In the genomic region with DNA sequence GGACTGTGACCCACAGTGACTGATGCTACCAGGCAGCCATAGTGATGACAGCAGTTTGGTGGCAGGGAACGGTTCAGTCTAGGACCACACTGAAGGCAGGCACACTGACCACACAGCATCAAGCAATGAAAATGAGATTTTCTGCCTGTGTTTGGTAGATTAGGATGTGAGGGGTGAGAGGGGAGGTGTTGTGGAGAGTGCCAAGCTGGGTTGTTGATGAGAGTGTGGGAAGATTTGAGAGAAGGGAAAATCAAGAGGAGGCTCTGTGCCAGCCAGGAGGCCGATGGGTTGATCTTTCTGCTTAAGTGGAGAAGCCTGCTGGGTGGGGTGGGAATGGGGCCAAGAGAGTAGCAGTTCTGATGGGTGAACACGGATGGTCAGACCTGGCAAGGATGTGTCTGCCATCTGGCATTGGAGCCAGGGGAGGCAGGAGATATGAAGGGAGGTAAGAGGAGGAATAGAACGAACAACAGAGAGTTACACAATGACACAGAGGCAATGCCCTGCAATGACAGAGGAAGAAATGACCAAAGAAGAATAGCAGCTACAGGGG, we compare ENCODE assay signal across 14 mouse cellular contexts. TPM values are rescaled to one million over a fixed set of nuclear protein-coding genes. Genes with fewer than 3 reads are reported as not detected.
A peak's percentile ranks its signal among the peaks of the same experiment; 100 is the strongest.
DNase-seq lines count a peak whose midpoint lies in the region; ATAC-seq lines count a peak whose summit lies in the region.
"Had no signal": no experiment of that assay in that cellular context is flagged by ENCODE, and none has a peak within 500 bp of the region (broad histone marks: within the 10 kb centered on the region; RNA-seq: fewer than 3 reads in every experiment).

No protein-coding gene starts in this region.

- ATAC-seq in hindbrain, embryonic 15.5 days (ENCODE audit: low FRiP score, low read depth) = peak; percentile 76
- ATAC-seq in hindbrain, embryonic 12.5 days (ENCODE audit: low FRiP score) = no peak

- H3K9me3 ChIP-seq in hindbrain, embryonic 15.5 days = no peaks in the 10 kb centered on the region
- H3K9me3 ChIP-seq in hindbrain, embryonic 12.5 days (replicated peaks) = no peaks in the 10 kb centered on the region
- H3K9me3 ChIP-seq: liver, embryonic 15.5 days; neural tube, embryonic 15.5 days had no signal

- no peak overlapping the region for H3K27ac ChIP-seq in hindbrain, embryonic 15.5 days (replicated peaks)
- H3K27ac ChIP-seq in hindbrain, embryonic 12.5 days = no peak overlapping the region
- H3K27ac ChIP-seq: heart, adult 2 months; liver, embryonic 15.5 days; neural tube, embryonic 15.5 days had no signal

- H3K9ac ChIP-seq in hindbrain, embryonic 15.5 days = no peak overlapping the region
- no peak overlapping the region for H3K9ac ChIP-seq in hindbrain, embryonic 12.5 days
- H3K9ac ChIP-seq: liver, embryonic 15.5 days; neural tube, embryonic 15.5 days had no signal

- no peak overlapping the region for H3K4me3 ChIP-seq in hindbrain, embryonic 15.5 days
- H3K4me3 ChIP-seq in hindbrain, embryonic 12.5 days = no peak overlapping the region
- H3K4me3 ChIP-seq: heart, adult 2 months; liver, embryonic 15.5 days; myocyte; neural tube, embryonic 15.5 days had no signal

- no peak overlapping the region for H3K4me2 ChIP-seq in hindbrain, embryonic 15.5 days
- no peak overlapping the region for H3K4me2 ChIP-seq in hindbrain, embryonic 12.5 days (replicated peaks)
- H3K4me2 ChIP-seq: liver, embryonic 15.5 days; neural tube, embryonic 15.5 days had no signal

- no peaks in the 10 kb centered on the region for H3K4me1 ChIP-seq in hindbrain, embryonic 15.5 days (replicated peaks)
- H3K4me1 ChIP-seq in hindbrain, embryonic 12.5 days = no peaks in the 10 kb centered on the region
- H3K4me1 ChIP-seq: liver, embryonic 15.5 days; neural tube, embryonic 15.5 days had no signal

- no peaks in the 10 kb centered on the region for H3K36me3 ChIP-seq in hindbrain, embryonic 15.5 days
- no peaks in the 10 kb centered on the region for H3K36me3 ChIP-seq in hindbrain, embryonic 12.5 days
- H3K36me3 ChIP-seq: liver, embryonic 15.5 days; neural tube, embryonic 15.5 days had no signal

- no peaks in the 10 kb centered on the region for H3K27me3 ChIP-seq in hindbrain, embryonic 15.5 days
- no peaks in the 10 kb centered on the region for H3K27me3 ChIP-seq in hindbrain, embryonic 12.5 days
- H3K27me3 ChIP-seq: liver, embryonic 15.5 days; neural tube, embryonic 15.5 days had no signal

- peak; percentile 99 for DNase-seq in brain, adult 2 months (ENCODE audit: low read depth, low spot score)
- DNase-seq in cerebellum, adult 11-12 months = peak; percentile 99
- peak; percentile 97 to 99 for DNase-seq in cerebellum, postnatal 25 days
- DNase-seq in yolk sac, embryonic 10.5 days (ENCODE audit: low spot score) = no peak
- no peak for DNase-seq in spleen, adult 12 weeks (ENCODE audit: low spot score)
- DNase-seq: heart, adult 2 months; kidney, adult 18-20 months; kidney, postnatal 10 days; thymus, adult 18-20 months had no signal

- WGBS in hindbrain, embryonic 15.5 days = 65% methylated on average over 4 of the region's 4 CpGs
- 85% methylated on average over 4 of the region's 4 CpGs for WGBS in hindbrain, embryonic 12.5 days

RNA-seq across cellular contexts. Expression of a gene that starts 32.1 kb away (rescaled TPM):
- 1.2 and 1.3 TPM in 2 replicates for polyA plus RNA-seq in hindbrain, embryonic 15.5 days (2015; fragmentation: Nextera tagmentation; extraction: Ambion mirVana)
- polyA plus RNA-seq in hindbrain, embryonic 12.5 days (2016; fragmentation: Nextera tagmentation; extraction: Ambion mirVana) = 4.5 and 5.1 TPM in 2 replicates

Comparison
In these comparisons a context has a peak if more than half of its experiments do, and no peak if none do; other contexts are left out.
1. DNase-seq: peak in brain, adult 2 months (single experiment), cerebellum, adult 11-12 months (single experiment) and cerebellum, postnatal 25 days (2 of 2); none in yolk sac, embryonic 10.5 days (single experiment) and spleen, adult 12 weeks (single experiment).